Mouse (Mus musculus) MEL (cell line): Measurements from ENCODE around the gene Slc7a11.

Experiments used
- CHD1 ChIP-seq: IDR thresholded peaks from 2 replicates; pipeline ENCODE4 v1.6.1; 2012; ENCODE audit warnings: low read depth, mild to moderate bottlenecking, inconsistent platforms, low read length, improper control_type of control experiment
- CTCF ChIP-seq, 3 experiments: IDR thresholded peaks in 2 of 3; conservative IDR thresholded peaks in 1 of 3; 2 replicates each; pipeline ENCODE4 v1.5.1; 2011 to 2012; ENCODE audit warnings: low read length in 3 of 3, low read depth in 2 of 3, mild to moderate bottlenecking in 2 of 3, improper control_type of control experiment in 1 of 3, inconsistent platforms in 1 of 3, mixed read lengths in 1 of 3, moderate library complexity in 1 of 3; ENCODE audit not compliant: control insufficient read depth in 1 of 3, insufficient read depth in 1 of 3, poor library complexity in 1 of 3, severe bottlenecking in 1 of 3
- E2F4 ChIP-seq: IDR thresholded peaks from 2 replicates; pipeline ENCODE4 v1.6.1; 2011; ENCODE audit warnings: low read depth, low read length, improper control_type of control experiment, borderline replicate concordance
- ELF1 ChIP-seq: IDR thresholded peaks from 2 replicates; pipeline ENCODE4 v1.6.1; 2014; ENCODE audit warnings: low read depth, mild to moderate bottlenecking, inconsistent platforms, low read length, improper control_type of control experiment, moderate library complexity
- EP300 ChIP-seq, 2 experiments: IDR thresholded peaks; 2 replicates each; pipeline ENCODE4 v1.6.1; 2011; ENCODE audit warnings: improper control_type of control experiment in 2 of 2, low read length in 2 of 2, low read depth in 1 of 2, mild to moderate bottlenecking in 1 of 2
- GATA1 ChIP-seq: IDR thresholded peaks from 2 replicates; pipeline ENCODE4 v1.6.1; 2011; ENCODE audit warnings: low read depth, low read length, improper control_type of control experiment
- HCFC1 ChIP-seq: IDR thresholded peaks from 2 replicates; pipeline ENCODE4 v1.6.1; 2012; ENCODE audit warnings: low read depth, mild to moderate bottlenecking, inconsistent platforms, low read length, improper control_type of control experiment, moderate library complexity
- POLR2A ChIP-seq, 2 experiments: IDR thresholded peaks; 2 replicates each; pipeline ENCODE4 v1.6.1; 2011 to 2012; ENCODE audit warnings: low read length in 2 of 2, mild to moderate bottlenecking in 2 of 2, control low read depth in 1 of 2, improper control_type of control experiment in 1 of 2, low read depth in 1 of 2, moderate library complexity in 1 of 2; ENCODE audit not compliant: control insufficient read depth in 1 of 2, insufficient read depth in 1 of 2, poor library complexity in 1 of 2
- POLR2AphosphoS2 ChIP-seq: IDR thresholded peaks from 2 replicates; pipeline ENCODE4 v1.6.1; 2011; ENCODE audit warnings: low read length, improper control_type of control experiment
- SIN3A ChIP-seq: IDR thresholded peaks from 2 replicates; pipeline ENCODE4 v1.6.1; 2012; ENCODE audit warnings: low read length, improper control_type of control experiment, inconsistent platforms
- TBP ChIP-seq: IDR thresholded peaks from 2 replicates; pipeline ENCODE4 v1.8.0; 2011; ENCODE audit warnings: low read depth, low read length, improper control_type of control experiment
- UBTF ChIP-seq: IDR thresholded peaks from 2 replicates; pipeline ENCODE4 v1.6.1; 2012; ENCODE audit warnings: low read depth, mild to moderate bottlenecking, inconsistent platforms, low read length, improper control_type of control experiment, moderate library complexity, borderline replicate concordance; ENCODE audit not compliant: insufficient read depth

GRCm38 (mm10) chr3:50035875-50036528 lies 407.4 kb downstream of the Slc7a11 start:
- TF ChIP-seq CTCF (IDR thresholded peaks at IDR 0.05 in 2 of 3, conservative IDR thresholded peaks at IDR 0.05 in 1 of 3; ENCODE audit: control insufficient read depth in 1 of 3, insufficient read depth in 1 of 3, low read depth in 2 of 3, low read length in 3 of 3, poor library complexity in 1 of 3, severe bottlenecking in 1 of 3) = no peak
- no peak for TF ChIP-seq HCFC1
- no peak for TF ChIP-seq ELF1
- TF ChIP-seq SIN3A = no peak
- no peak for TF ChIP-seq E2F4
- no peak for TF ChIP-seq POLR2A (IDR thresholded peaks at IDR 0.05; ENCODE audit: control insufficient read depth in 1 of 2, insufficient read depth in 1 of 2, low read depth in 1 of 2, low read length in 2 of 2, poor library complexity in 1 of 2)
- TF ChIP-seq TBP = no peak
- TF ChIP-seq CHD1 = no peak
- no peak for TF ChIP-seq EP300 (IDR thresholded peaks at IDR 0.05; ENCODE audit: low read depth in 1 of 2, low read length in 2 of 2)
- no peak for TF ChIP-seq GATA1
- TF ChIP-seq POLR2AphosphoS2 = no peak
- no peak for TF ChIP-seq UBTF
